Mouse (Mus musculus): ENCODE data around the gene Sbno2. TPM values are rescaled to one million over a fixed set of nuclear protein-coding genes. Genes with fewer than 3 reads are reported as not detected.

Sbno2 gene
- total RNA-seq, 2 experiments from 2014 or later = 21.4 to 22.1 TPM

- intact Hi-C loops (cut with DNase I) = loop anchor here (5.0 kb wide), 1 partner anchor 38 kb away; the partner anchor contains the start of gene Abca7
- no peak for DNase-seq (ENCODE audit: extremely low spot score in 1 of 2, low spot score in 2 of 2)
- Histone ChIP-seq H3K27ac (peak overlapping the region; percentile 15; the same call in 1 of the 2 replicates), H3K4me3 (no peak overlapping the region)
- TF ChIP-seq CTCF (IDR thresholded peaks at IDR 0.05) = no peak
Observed at GRCm38 (mm10) chr10:80035148-80035547, 70.2 kb downstream of the Sbno2 start.

DNA sequence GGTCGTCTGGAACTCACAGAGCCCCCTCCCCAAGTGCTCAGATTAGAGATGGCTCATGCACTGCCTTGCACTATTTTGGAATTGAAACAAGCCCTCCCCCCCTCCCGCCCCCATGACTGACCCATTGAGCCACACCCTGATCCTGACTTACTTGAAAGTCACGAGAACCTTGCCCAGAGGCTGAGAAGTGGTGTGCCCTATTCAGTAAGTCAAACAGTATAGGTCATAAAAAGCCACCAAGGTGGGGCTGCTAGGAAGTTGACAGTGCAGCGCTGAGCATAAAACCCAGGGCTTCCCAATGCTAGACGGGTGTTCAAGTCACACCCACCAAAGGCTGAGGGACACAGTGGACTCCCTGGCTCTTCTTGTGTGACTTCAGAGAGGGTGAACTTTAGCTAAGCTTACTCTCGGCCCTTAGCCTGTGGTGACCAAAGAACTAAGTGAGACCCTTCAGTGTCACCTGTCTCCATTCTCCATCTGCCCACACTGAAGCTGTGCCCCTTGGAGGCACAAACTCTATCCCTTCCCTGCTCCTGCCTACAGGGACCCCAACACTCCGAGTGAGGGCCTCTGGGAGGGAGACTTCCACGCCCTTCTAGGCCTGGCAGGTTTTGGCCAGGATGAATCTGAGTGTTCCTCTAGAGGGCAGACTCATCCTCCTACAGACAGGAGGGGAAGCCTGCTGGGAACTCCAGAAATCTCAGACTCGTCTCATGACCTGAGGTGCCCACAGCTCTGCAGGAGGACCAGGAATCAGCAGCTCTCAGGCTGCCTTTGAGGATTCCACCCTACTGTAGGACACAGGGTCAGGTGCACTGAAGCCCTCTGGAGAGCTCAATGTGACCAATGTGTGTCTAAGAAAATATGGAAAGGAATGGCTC is 71.6 kb downstream of the Sbno2 start:
- intact Hi-C loops (cut with DNase I) = no loop called here
- peak; percentile 60 for TF ChIP-seq CTCF (IDR thresholded peaks at IDR 0.05)
- H3K4me3 ChIP-seq = no peak overlapping the region
- peak overlapping the region; percentile 30 for H3K27ac ChIP-seq
- DNase-seq (ENCODE audit: extremely low spot score in 1 of 2, low spot score in 2 of 2) = no peak

DNA sequence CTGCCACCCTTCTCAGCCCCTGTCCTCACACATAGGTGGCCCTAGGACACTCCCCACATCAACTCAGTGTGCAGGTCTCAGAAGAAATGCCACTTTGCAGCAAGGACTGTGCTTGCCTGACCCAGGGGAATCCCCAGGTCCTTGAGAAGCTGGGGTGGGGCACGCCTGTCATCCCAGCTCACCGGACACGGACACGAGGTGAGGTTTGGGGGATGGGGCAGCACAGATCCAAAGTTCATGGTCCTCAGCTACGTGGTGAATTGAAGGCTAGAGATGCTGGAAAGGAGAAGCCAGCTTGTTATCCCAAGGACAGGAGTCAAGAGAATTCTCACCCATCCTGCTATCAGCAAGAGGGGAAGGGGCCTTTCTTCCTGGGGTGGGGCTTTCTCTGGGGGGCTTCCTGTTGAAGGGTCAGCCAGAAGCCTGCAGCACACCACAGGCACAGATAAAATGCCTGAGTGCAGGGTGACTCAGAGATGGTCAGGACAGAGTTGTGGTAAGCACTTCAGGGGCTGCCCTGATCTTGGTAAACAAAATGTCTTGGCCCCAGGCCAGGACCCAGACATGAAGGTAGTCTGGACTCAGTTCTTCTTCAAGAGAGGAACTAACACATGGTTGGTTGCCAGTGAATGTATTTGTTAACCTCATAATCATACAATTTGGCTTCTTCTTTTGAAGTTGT is 72.4 kb downstream of the Sbno2 start:
- Histone ChIP-seq H3K4me3 (no peak overlapping the region), H3K27ac (peak overlapping the region; percentile 32; the same call in 1 of the 2 replicates)
- DNase-seq (ENCODE audit: extremely low spot score in 1 of 2, low spot score in 2 of 2) = no peak
- no peak for TF ChIP-seq CTCF (IDR thresholded peaks at IDR 0.05)
- intact Hi-C loops (cut with DNase I) = no loop called here

DNA sequence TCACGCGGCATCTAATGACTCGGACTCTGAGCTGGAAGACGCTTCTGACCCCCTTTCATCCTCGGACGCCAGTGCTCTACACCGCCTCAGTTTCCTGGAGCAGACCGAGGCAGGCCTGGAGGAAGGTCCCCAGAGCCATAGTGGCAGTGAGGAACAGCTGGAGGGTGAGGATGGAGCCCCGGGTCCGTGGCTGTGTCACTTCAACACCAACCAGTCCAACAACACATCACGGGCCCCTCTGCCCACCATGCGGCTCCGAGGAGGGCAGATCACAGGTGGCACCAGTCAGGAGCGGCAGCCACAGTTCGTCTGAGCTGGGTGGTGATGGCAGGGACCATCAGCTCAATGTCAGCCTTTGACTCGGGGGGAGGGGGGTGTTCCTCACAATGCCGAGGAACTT is 74.6 kb downstream of the Sbno2 start:
- intact Hi-C loops (cut with DNase I) = no loop called here
- H3K4me3 ChIP-seq = no peak overlapping the region
- TF ChIP-seq CTCF (IDR thresholded peaks at IDR 0.05) = no peak

DNA sequence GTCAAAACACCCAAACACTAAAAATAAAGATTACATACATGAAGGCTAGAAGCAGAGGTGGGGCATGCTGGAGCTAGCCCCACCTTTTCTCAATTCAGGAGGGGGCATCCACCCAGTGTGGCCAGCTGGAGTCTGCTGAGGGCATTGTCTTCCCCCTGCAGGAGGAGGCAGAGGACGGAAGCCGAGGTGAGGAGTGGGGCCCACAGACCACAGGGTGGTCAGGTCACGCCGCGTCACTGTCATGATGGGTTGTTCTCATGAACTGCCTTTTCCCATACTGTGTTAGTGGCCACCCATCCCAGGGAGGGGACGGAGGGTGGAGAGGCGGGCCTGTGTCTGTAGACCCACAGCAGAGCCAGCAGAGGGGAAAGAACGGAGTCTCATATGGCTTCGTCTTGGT is 75.2 kb downstream of the Sbno2 start:
- intact Hi-C loops (cut with DNase I) = no loop called here
- TF ChIP-seq CTCF (IDR thresholded peaks at IDR 0.05) = no peak
- H3K4me3 ChIP-seq = no peak overlapping the region
- no peak overlapping the region for H3K27ac ChIP-seq
- DNase-seq (ENCODE audit: extremely low spot score in 1 of 2, low spot score in 2 of 2) = no peak

More for the DNA sequence above, 74.6 kb downstream of the Sbno2 start:
- no peak overlapping the region for H3K27ac ChIP-seq
- DNase-seq (ENCODE audit: extremely low spot score in 1 of 2, low spot score in 2 of 2) = no peak

DNA sequence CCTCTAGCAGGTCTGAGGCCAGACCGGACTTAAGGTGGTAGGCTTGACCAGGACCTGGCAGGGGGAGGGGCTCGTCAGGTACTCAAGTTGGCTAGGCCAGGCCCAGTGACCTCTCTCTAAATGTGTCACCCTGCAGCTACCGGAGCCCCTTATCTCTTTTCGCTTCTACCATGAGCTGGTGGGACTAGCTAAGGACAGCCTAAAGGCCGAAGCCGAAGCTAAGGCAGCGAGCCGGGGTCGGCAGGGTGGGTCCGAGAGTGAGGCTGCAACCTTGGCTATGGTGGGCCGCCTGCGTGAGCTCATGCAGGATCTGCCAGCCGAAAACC is 76.9 kb downstream of the Sbno2 start:
- no peak for TF ChIP-seq CTCF (IDR thresholded peaks at IDR 0.05)
- Histone ChIP-seq H3K27ac (no peak overlapping the region), H3K4me3 (no peak overlapping the region)
- intact Hi-C loops (cut with DNase I) = no loop called here
- DNase-seq (ENCODE audit: extremely low spot score in 1 of 2, low spot score in 2 of 2) = no peak

DNA sequence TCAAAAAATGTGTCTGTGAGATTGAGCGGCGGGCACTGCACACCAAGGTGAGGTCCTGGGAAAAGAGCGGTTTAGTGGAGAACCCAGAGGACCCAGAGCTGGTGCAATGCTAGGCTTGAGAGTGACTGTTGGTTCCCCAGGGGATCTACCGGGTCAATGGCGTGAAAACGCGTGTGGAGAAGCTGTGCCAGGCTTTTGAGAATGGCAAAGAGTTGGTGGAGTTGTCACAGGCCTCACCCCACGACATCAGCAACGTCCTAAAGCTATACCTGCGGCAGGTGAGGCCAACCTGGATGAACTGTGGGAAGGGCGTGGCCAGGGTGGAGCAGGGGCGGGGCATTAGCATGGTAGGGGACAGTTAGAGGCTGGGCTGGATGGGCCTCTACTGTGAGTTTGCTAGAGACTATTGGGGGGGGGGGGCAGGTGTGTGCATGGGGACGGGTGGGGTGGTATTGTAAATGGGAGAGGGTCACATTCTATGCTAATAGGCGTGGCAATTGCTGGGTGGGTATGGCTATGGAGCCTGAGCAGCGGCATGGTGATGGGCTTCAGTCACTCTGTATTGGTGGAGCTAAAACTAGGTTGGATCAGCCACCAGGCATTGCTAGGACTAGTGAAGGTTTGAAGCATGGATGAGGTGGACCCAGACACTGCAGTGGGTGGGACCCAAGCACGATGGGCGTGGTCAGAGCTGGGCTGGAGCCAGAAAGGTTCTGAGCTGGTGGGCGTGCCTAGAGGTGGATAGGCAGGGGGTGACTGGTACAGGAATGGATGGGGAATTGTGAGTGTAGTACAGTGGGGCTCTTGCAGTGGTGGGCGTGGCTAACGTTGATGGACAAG is 77.5 kb downstream of the Sbno2 start:
- Histone ChIP-seq H3K4me3 (no peak overlapping the region), H3K27ac (no peak overlapping the region)
- intact Hi-C loops (cut with DNase I) = no loop called here
- TF ChIP-seq CTCF (IDR thresholded peaks at IDR 0.05) = no peak
- DNase-seq (ENCODE audit: extremely low spot score in 1 of 2, low spot score in 2 of 2) = no peak

DNA sequence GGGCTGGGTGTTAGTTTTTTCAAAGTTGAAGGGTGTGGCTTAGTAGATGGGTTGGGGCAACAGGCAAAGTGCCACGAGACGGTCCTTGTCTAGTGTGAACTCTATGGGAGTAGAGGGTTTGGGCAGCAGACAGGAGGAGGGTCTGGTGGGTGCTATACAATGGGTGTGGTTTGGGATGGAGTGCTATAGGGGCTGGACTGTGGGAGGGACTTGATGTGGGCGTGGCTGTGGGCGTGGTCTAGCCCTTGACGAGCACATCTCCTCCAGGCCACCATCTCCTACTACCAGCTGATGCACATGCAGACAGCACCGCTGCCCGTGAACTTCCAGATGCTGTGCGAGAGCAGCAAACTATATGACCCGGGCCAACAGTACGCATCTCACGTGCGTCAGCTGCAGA is 79.5 kb downstream of the Sbno2 start:
- H3K27ac ChIP-seq = no peak overlapping the region
- H3K4me3 ChIP-seq = no peak overlapping the region
- intact Hi-C loops (cut with DNase I) = no loop called here
- no peak for TF ChIP-seq CTCF (IDR thresholded peaks at IDR 0.05)
- no peak for DNase-seq (ENCODE audit: extremely low spot score in 1 of 2, low spot score in 2 of 2)

GRCm38 (mm10) chr10:80025463-80025862 is 79.9 kb downstream of the Sbno2 start:
- Histone ChIP-seq H3K27ac (no peak overlapping the region), H3K4me3 (no peak overlapping the region)
- TF ChIP-seq CTCF (IDR thresholded peaks at IDR 0.05) = no peak
- no peak for DNase-seq (ENCODE audit: extremely low spot score in 1 of 2, low spot score in 2 of 2)
- intact Hi-C loops (cut with DNase I) = no loop called here

GRCm38 (mm10) chr10:80025044-80025347 is 80.4 kb downstream of the Sbno2 start:
- no peak for TF ChIP-seq CTCF (IDR thresholded peaks at IDR 0.05)

DNA sequence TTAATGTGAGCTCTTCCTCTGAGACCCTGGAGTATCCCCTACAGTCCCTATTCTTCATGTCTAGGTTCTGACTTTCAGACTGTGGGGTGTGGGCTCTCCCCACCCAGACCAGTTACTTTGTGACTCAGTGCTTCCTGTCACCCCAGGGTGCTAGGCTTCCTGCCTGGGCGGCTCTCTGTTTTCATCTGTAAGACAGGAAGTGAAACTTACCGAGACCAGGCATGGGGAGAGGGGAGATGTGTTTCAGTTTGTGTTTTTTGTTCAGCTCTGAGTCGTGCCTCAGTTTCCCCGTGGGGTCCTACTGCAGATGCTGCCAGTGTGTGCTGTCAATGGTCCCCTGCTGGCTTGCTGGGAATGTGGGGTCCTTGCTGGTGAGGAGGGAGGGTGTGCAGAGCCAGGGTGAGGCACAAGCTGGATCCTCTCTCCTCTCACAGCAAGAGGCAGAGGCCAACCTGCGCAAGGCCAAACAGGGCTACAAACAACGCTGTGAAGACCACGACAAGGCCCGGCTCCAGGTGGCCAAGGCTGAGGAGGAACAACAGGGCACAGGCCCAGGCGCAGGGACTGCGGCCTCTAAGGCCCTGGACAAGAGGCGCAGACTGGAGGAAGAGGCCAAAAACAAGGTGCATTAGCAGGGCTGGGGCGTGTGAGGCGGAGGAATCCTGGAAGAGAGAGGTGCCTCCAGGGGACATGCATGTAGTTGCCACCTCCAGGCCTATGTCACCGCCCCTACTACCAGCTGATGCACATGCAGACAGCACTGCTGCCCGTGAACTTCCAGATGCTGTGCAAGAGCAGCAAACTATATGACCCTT is 80.9 kb downstream of the Sbno2 start:
- TF ChIP-seq CTCF (IDR thresholded peaks at IDR 0.05) = no peak
- H3K4me3 ChIP-seq = no peak overlapping the region
- intact Hi-C loops (cut with DNase I) = no loop called here

More at GRCm38 (mm10) chr10:80025044-80025347, 80.4 kb downstream of the Sbno2 start:
- no peak overlapping the region for H3K27ac ChIP-seq
- no peak for DNase-seq (ENCODE audit: extremely low spot score in 1 of 2, low spot score in 2 of 2)
- H3K4me3 ChIP-seq = no peak overlapping the region
- intact Hi-C loops (cut with DNase I) = no loop called here

More for the DNA sequence above, 80.9 kb downstream of the Sbno2 start:
- DNase-seq (ENCODE audit: extremely low spot score in 1 of 2, low spot score in 2 of 2) = no peak
- H3K27ac ChIP-seq = no peak overlapping the region
